Mouse (Mus musculus) retina, adult 2 months (tissue): ENCODE results near the gene Btbd35f29.
"Not testable (repeated sequence)": the region's sequence is repeated elsewhere in the genome, so short reads cannot be mapped to it uniquely, and the experiment has no call there.

Experiments
- DNase-seq: peaks from one replicate; pipeline ENCODE4 v3.0.0-alpha.2; 2012; ENCODE audit warnings: low read depth, low spot score

Btbd35f29 gene

GRCm38 (mm10) chrX:31117374-31117773 lies at the start of gene Btbd35f29:
TSS of gene Btbd35f29 (plus strand) at chrX:31117674.
- DNase-seq, result not testable (repeated sequence)

GRCm38 (mm10) chrX:31141416-31141815 lies 23.9 kb downstream of the Btbd35f29 start:
- DNase-seq, result not testable (repeated sequence)

- not testable (repeated sequence) for DNase-seq
Observed at GRCm38 (mm10) chrX:31145144-31145543, 27.7 kb downstream of the Btbd35f29 start.

- not testable (repeated sequence) for DNase-seq
Observed at GRCm38 (mm10) chrX:31145835-31146234, 28.4 kb downstream of the Btbd35f29 start.

- DNase-seq, result not testable (repeated sequence)
Observed at GRCm38 (mm10) chrX:31158534-31159085, 41.1 kb downstream of the Btbd35f29 start.

- DNase-seq, result not testable (repeated sequence)
Observed at GRCm38 (mm10) chrX:31159450-31160322, 42.2 kb downstream of the Btbd35f29 start.

- not testable (repeated sequence) for DNase-seq
Observed at GRCm38 (mm10) chrX:31160554-31160953, 43.1 kb downstream of the Btbd35f29 start.

GRCm38 (mm10) chrX:31162638-31163037 lies 45.2 kb downstream of the Btbd35f29 start:
- not testable (repeated sequence) for DNase-seq

GRCm38 (mm10) chrX:31165193-31165592 lies 47.7 kb downstream of the Btbd35f29 start:
- not testable (repeated sequence) for DNase-seq
